Mouse (Mus musculus) right cerebral cortex, postnatal 25 days (tissue): ENCODE measurements around the gene Uncx.
"Not testable (repeated sequence)": the region's sequence is repeated elsewhere in the genome, so short reads cannot be mapped to it uniquely, and the experiment has no call there.

Experiments used
- DNase-seq: peaks from one replicate; pipeline ENCODE4 v3.0.0; 2022

The Uncx gene

DNA sequence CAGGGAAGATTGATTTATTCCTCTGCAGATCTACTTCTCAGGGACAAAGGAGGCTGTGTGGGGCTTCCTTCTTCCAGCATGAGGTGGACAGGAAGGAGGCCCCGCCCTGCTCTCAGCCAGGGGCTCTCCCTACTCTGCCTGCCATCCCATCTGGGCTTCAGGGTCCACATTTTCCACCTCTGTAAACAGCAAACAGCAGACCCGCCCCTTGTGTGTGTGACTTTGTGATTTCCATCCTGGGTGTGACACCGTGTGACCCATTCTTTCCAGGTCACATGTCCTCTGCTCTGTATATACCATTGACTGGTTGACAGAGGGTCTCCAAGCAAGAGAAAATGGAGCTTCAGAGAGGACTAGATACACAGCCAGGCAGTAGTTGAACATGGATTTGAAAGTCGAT, 22.2 kb downstream of the Uncx start:
- no peak for DNase-seq

DNA sequence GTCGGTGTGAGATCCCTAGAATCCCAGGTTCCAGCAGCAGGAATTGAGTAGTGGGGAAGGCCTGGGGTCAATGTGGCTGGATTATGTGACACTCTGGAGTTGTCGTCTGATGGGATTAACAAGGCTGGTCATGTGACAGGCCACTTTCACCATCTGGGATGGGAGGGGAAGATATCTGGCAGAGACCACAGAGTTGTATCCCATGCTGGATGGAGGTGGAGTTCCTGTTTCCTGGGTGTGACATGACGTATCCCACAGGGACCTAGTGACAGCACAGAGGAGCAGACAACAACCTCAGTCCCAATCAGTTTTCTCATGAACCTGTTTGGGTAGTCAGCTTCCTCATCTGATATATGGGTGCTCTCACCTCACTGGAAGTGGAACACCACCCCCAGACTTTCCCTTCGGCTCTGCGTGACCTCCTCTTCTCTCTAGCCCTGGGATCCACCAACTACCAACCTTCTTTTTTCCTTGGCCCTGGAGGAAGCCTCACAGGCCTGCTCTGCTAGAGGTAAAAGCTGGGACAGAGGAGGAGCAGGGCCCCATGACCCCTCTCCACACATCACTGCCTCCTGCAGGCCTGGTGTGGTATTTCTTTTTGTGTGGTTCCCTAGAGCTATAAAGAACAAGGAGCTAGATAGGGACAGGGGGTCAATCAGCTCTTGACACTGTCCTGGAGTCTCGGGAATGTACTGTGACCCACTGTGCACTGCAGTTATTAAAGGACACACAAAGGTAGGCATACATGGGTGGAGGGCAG, 23.5 kb downstream of the Uncx start:
- no peak for DNase-seq

DNA sequence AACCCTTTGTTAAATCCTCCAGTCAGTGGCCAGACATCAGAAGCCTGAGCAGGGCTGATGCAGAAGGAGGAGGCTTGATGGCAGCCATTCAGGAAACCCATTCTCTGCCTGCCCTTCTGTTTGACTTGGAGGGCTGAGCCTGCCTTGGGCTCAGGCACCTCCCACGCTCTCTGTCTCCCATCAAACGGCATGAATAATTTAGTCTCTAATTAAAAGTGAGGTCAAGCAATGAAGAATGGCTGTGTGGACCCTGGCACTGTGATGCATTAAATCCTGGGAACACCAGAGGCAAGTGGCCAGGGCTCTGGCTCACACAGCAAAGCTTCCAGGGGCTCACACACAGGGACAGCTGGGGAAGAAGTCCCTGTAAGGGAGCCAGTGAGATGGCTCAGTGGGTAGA, 24.8 kb downstream of the Uncx start:
- DNase-seq = no peak

DNA sequence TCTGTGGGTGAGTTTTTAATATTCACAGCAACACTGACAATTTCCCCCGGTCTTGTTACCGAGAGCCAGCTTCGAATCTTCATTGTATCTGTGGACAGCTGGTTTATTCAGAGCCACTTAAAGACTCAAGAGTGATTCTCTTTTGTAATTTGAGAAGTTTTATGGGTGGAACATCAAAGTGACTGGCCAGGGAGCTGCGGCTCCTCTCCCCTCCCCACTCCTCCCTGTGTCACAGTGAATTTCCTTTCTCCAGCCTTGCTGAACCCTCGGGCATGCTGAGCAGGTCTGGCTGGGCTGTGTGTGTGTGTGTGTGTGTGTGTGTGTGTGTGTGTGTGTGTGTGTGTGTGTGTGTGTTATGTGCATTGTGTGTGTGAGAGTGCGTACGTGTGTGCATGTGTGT, 29.2 kb downstream of the Uncx start:
- no peak for DNase-seq

DNA sequence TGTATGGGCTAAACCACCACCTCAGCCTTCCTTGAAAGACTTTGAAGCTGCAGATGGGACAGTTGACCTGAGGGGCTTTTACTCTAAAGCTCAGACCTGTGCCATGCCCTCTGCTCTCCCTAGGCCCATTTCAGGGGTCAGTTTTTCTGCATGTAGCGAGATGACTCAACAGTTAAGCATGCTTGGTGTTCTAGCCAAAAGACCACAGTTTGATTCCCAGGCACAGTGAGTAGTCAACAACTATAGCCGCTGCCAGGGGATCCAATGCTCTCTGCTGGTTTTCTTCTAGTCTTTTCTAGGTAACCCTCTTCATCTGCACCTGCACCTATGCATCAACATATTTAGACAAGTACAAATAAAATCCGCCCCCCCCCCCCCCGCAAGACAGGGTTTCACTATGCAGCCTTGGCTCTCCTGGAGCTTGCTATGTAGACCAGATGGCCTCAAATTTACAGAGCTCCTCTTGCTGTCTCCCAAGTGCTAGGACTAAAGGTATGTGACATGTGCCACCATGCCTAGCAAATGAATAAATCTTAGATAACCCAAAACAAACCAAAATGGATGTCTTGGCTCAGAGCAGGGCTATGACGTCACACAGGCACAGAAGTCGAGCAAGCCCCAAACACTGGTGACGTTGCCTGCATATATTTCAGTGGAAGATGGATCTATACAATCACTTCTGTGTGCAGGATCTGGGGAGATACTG, 30.5 kb downstream of the Uncx start:
- no peak for DNase-seq

- DNase-seq = no peak
Observed at GRCm38 (mm10) chr5:139575054-139575453, 31.8 kb downstream of the Uncx start.

- no peak for DNase-seq
Observed at GRCm38 (mm10) chr5:139580171-139580743, 37.0 kb downstream of the Uncx start.

- no peak for DNase-seq
Observed at GRCm38 (mm10) chr5:139581308-139581868, 38.1 kb downstream of the Uncx start.

DNA sequence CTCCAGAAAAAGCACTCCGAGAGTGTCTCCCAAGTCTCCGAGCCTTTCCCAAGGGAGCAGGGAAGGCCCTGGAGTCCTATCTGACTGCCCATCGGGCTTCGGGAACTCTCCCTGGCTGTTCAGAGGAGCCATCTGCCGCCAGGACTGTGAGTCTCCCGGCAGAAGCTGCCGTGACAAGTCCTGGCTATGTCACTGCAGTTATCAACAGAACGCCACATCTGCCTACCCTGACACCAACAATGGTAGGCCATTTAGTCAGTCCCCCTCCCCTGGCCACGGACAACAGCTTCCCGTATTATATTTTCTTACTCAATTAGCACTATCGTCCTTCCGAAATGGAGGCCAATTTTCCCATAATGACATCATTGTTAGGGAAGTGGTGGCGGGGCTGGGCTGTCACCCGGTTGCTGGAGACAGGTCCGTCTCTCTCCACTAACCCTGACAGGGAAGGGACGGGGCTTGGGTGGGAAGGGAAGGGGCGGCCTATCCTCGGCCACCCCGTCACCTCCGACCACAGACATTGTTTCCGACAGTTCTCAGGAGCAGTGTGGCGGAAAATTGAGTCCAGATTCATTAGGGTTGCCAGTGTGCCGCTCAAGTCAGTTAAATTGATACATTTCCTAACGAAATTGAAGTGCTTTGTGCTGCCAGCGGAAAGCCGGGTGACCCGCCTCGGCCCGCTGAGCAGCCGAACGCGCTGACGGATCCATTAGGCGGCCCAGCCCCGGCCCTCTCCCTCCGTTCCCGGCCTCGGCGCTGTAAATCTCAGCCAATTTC, 41.9 kb downstream of the Uncx start:
- DNase-seq = no peak

DNA sequence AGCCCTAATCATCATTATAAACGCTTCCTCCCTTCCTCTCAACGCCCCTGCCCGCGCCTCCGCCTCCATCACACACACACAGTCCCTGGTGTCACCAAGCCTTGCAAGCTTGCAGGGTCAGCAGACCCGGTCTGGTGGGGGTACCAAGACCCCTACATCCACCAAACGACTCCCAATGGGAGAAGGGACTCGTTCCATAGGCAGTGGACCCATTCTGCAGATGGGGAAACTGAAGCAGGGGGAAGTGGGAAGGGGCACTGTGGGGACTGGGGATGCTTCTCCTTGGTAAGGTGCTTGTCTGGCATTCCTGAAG, 42.4 kb downstream of the Uncx start:
- DNase-seq = no peak

GRCm38 (mm10) chr5:139587459-139587858, 44.2 kb downstream of the Uncx start:
- not testable (repeated sequence) for DNase-seq

- DNase-seq = not testable (repeated sequence)
Observed at GRCm38 (mm10) chr5:139590682-139591360, 47.5 kb downstream of the Uncx start.

DNA sequence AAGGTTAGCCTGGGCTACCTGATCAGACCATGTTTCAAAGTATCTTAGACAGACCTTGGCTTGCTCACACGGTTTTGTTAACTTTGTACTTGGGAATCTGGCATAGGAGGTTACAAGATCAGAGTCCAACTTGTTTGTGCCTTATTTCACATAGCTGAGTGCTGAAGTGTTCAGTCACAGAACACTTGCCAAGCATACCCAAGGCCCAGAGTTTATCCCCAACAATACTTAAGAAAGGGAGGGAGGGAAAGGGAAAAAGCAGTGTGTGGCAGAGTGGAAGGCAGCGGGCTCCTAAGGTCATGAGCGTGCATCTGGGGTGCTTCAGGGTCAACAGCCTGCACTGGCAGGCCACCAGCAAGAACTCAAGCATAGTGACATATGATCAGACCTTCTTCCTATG, 48.7 kb downstream of the Uncx start:
- DNase-seq = no peak

- no peak for DNase-seq
Observed at GRCm38 (mm10) chr5:139592850-139593249, 49.6 kb downstream of the Uncx start.

DNA sequence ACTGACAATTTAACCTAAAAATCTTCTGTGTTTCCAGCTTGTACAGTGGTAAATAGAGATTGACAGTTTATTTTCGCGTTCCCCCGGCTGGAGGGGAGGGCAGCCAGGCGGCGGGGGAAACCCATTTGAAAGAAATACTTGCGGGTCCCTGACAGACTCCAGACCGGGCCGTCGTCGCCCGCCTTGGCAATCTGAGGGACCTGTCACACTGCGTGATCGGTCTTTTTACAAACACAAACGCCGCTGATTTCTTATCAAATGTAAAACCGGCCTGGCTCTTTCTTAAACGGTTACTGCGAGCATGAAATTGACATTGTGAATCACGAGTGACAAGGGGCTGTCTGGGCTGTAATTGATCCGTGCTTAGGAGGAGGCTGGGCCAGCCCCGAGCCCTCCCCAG, 50.5 kb downstream of the Uncx start:
- no peak for DNase-seq

DNA sequence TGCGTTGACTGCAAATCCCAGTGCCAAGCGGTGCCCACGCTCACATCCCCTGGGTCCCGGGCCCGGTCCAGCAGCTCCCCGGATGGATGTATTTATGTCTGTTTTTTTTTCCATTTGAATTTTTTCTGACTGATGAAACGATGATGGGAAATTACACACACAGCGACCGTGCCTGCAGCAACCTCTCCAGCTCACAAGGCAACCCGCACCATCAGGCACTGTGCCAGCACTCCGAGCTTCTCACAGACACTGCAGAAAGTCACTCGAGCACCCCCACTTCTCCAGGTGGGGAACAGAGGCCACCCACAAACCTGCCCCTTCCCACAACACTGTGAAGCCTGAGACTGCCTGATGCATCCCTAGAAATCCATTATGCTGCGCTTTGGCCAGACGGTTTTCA, 51.7 kb downstream of the Uncx start:
- DNase-seq = no peak
